Mouse (Mus musculus): ENCODE measurements at regions not wholly inside any gene's neighbourhood (a gene's known extent, or its start where the extent isn't known, plus 50 kb on each side); places are given as distances from the start of the nearest gene placed in this dataset.
A peak's percentile ranks its signal among the peaks of the same experiment; 100 is the strongest.

DNA sequence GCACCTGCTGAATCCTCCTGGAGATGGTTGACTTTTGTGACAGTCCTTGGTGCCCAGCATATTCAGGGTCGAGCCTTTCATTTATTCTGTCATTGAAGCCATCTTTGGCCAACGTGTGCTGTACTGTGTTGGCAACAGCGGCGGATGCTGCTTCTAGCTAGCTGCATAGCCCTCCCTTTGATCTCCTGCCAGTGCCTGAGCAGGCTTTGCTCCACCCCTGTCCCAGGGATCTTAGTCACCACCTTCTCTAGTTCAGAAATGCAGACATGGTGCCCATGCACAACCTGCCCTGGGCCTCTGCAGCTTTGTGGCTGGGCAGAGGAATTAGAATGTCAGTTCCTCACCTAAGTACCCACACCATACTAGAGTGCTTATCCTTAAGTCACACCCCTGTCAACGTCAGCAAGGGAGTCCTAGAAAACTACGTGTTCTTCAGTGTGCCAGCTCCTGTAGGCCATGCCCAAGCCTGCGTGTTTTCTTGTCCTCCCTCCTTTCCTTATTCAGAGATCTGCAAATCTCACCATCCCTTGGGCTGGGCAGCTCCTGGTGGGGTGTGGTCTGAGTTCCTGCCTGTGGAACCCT lies 151.9 kb downstream of the Zfp706 start:
- DNase-seq (ENCODE audit: low spot score): peak; percentile 55

DNA sequence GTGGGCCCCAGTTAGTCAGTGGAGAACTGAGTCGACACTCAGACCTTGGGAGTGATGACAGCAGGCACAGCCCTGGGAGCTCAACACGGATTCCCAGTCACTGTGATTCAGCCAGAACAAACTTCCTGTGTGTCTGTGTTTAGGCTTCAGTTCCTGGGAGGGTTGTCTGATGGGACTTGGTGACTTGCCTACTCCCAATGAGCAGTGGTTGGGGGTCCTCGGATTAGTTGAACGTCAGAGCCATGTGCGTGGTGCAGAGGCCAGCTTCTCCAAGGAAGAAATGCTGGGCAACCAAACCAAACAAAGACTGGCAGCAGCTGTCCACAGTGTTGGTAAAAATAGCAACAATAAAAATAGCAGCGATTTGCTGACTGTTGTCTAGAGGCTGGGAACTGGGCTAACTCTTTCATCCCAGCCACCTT lies 152.7 kb downstream of the Zfp706 start:
- no peak for DNase-seq (ENCODE audit: low spot score)

DNA sequence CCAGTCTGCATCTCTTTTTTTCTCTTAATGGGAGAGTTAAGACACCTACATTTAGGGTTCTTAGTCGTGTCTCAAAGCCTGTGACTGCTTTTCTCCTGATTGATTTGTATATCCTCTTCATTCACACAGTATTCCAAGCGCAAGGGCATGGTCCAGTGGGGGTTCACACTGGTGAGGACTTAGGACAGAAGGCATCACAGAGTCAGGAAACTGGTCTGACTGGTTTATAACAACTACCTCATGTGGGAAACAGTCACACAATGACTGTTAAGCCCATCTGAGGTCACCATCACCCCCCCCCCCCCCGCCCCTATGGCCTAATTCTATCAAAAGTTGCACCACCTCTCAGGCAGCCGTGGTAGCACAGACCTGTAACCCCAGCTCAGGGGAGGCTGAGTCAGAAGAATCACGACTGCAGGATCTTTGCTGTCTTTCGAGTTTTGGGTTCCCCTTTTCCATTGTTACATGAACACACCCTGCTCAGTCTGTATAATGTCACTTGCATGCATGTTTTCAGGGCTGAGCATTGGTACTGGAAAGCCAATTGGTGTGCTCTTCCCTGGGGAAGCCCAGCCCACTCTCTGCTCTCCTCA lies 155.2 kb downstream of the Zfp706 start:
- no peak for DNase-seq (ENCODE audit: low spot score)

DNA sequence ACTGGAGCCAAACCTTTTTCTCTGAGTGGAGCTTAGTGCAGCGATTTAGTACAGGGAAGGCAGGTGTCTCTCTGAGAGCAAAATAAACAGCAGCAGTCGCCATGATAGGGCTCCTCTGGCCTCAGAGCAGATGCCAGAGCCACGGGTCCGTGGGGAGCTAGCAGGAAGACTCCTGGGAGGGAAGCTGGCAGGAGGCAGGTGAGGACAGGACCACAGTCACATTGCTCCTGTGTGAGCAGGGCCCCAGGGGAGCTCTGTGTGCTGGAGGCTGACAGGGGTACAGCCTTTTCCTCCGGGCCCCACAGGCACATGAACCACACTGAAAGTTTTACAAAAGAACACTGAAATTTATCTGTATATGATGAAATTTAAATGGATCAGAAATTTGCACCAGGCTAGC lies 159.3 kb downstream of the Zfp706 start:
- DNase-seq (ENCODE audit: low spot score): no peak

DNA sequence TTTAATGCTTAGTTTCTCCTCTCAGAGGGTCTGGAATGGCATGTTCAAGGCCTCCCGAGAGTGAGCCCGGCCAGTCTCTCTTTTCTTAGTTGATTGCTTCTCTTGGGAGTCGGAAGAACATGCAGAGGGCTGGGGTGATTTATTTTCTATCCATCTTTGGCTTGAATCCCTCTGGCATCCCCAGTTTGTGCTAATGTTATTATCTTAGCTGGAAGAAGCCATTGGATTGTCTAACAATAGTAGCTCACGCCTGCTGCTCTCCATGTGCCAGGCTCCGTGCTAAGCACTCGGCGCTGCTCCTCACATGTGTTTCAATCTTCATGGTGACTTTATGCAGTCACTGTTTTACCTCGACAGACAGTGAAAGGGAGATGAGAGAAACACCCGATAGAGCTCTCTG lies 160.8 kb downstream of the Zfp706 start:
- DNase-seq (ENCODE audit: low spot score): no peak

All from urinary bladder, postnatal 14 days (tissue).